Mouse (Mus musculus): ENCODE measurements around the gene Prss29.

GRCm38 (mm10) chr17:25275833-25276232 is 42.6 kb upstream of the Prss29 start:
- TF ChIP-seq CTCF (IDR thresholded peaks at IDR 0.05; ENCODE audit: control insufficient read depth, insufficient read depth, insufficient replicate concordance, low read depth, low read length): no peak
- no peak for TF ChIP-seq POLR2A (IDR thresholded peaks at IDR 0.05; ENCODE audit: control insufficient read depth, low read depth, low read length)

Measured in testis, adult 2 months (tissue).